Mouse (Mus musculus) lung, postnatal 0 days (tissue): ENCODE measurements around the gene Gmds.

ENCODE experiments used
- CTCF ChIP-seq: IDR thresholded peaks from 2 replicates; pipeline ENCODE4 v1.5.1; 2016; ENCODE audit warnings: antibody characterized with exemption, mild to moderate bottlenecking
- EP300 ChIP-seq: IDR thresholded peaks from 2 replicates; pipeline ENCODE4 v1.6.1; 2016; ENCODE audit warnings: antibody characterized with exemption, mild to moderate bottlenecking, control low read depth

GRCm38 (mm10) chr13:31797346-31797745 is 541.2 kb downstream of the Gmds start:
- TF ChIP-seq CTCF (no peak), EP300 (no peak)
